Mouse (Mus musculus) gastrocnemius, adult 18-20 months (tissue): ENCODE measurements around the gene Flrt3. TPM values are rescaled to one million over a fixed set of nuclear protein-coding genes. Genes with fewer than 3 reads are reported as not detected.

Experiments used
- DNase-seq: peaks from one replicate; pipeline ENCODE4 v3.0.0; 2021; ENCODE audit warnings: low spot score
- total RNA-seq, 2 experiments: library from RNA; stranded (reverse); gene quantifications; 2 replicates each; pipeline ENCODE4 v1.2.3; 2021

Flrt3 gene
- total RNA-seq, 2 experiments from 2014 or later, result 0.14 to 0.28 TPM

GRCm38 (mm10) chr2:140653481-140653880 lies 17.8 kb downstream of the Flrt3 start:
- DNase-seq, result no peak

- DNase-seq, result no peak
Measured at GRCm38 (mm10) chr2:140621730-140622337, 49.4 kb downstream of the Flrt3 start.

- DNase-seq, result no peak
Measured at GRCm38 (mm10) chr2:140615451-140615850, 55.8 kb downstream of the Flrt3 start.
